Mouse (Mus musculus): ENCODE results near the gene AI661453.

DNA sequence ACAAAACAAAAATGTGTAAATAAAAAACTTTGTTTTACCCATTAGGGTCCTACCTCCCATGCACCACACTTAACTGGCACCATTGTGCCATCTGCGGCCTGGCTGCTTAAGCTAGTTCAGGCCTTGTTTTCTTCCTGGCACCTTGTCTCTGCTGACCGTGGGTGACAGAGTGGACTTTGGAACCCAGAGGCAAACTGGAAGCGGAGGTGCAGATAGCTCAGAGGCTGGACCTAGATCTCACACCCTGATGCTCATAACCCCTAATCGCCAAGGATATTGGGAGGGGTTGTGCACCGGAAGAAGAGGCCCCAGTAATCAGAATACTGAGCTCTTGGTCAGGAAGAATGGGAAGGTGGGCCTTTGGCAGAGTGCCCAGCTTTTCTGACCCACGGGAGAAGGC lies 12.2 kb upstream of the AI661453 start:
- TF ChIP-seq CTCF (IDR thresholded peaks at IDR 0.05; ENCODE audit: insufficient read depth, low read length): no peak
- no peak for TF ChIP-seq POLR2A (IDR thresholded peaks at IDR 0.05; ENCODE audit: borderline replicate concordance, extremely low read depth, low read depth, low read length)

All from lung, adult 2 months (tissue).